Mouse (Mus musculus) CH12.LX (cell line): ENCODE measurements around the gene 1700019N19Rik. TPM values are rescaled to one million over a fixed set of nuclear protein-coding genes. Genes with fewer than 3 reads are reported as not detected.

Experiments used
- DNase-seq: peaks from one replicate; pipeline ENCODE4 v3.0.0-alpha.2; 2013; ENCODE audit errors: extremely low read depth
- H3K27ac ChIP-seq: 2 replicates; pipeline ENCODE4 v1.5.1; 2012; ENCODE audit warnings: low read depth, mild to moderate bottlenecking, control low read depth, moderate library complexity; ENCODE audit not compliant: insufficient read depth
- H3K27me3 ChIP-seq: replicated peaks from 2 replicates; pipeline ENCODE3; 2012; ENCODE audit warnings: inconsistent platforms
- H3K36me3 ChIP-seq, 2 experiments: replicated peaks in 1 of 2; 2 replicates each; pipeline versions ENCODE3 to v1.6.1; 2012; ENCODE audit warnings: inconsistent platforms in 1 of 2, low read length in 1 of 2, mild to moderate bottlenecking in 1 of 2, mixed read lengths in 1 of 2, moderate library complexity in 1 of 2; ENCODE audit not compliant: control insufficient read depth in 1 of 2, insufficient read depth in 1 of 2
- H3K4me1 ChIP-seq, 2 experiments: 2 replicates each; pipeline ENCODE4 v1.6.1; 2012; ENCODE audit warnings: inconsistent platforms in 1 of 2, moderate library complexity in 1 of 2; ENCODE audit not compliant: insufficient read depth in 2 of 2, control insufficient read depth in 1 of 2
- H3K4me2 ChIP-seq: 2 replicates; pipeline ENCODE4 v1.6.1; 2012; ENCODE audit warnings: low read depth, mild to moderate bottlenecking, control low read depth; ENCODE audit not compliant: poor library complexity, insufficient read depth, severe bottlenecking
- H3K4me3 ChIP-seq, 3 experiments: fragments of 150-350 bp in 1 of 3; sonication (generic) in 1 of 3; replicated peaks in 1 of 3; 2 replicates each; pipeline versions ENCODE3 to v1.5.1; 2011 to 2012; ENCODE audit warnings: low read depth in 2 of 3, low read length in 2 of 3, mild to moderate bottlenecking in 2 of 3, moderate library complexity in 2 of 3, control low read depth in 1 of 3, improper control_type of control experiment in 1 of 3, inconsistent platforms in 1 of 3, mixed read lengths in 1 of 3; ENCODE audit not compliant: poor library complexity in 1 of 3
- H3K79me2 ChIP-seq: replicated peaks from 2 replicates; pipeline ENCODE4 v1.6.1; 2012; ENCODE audit warnings: mild to moderate bottlenecking, moderate library complexity; ENCODE audit not compliant: control insufficient read depth, poor library complexity, insufficient read depth, severe bottlenecking; ENCODE audit errors: extremely low read depth
- H3K9ac ChIP-seq: 2 replicates; pipeline ENCODE4 v1.6.1; 2012; ENCODE audit warnings: low read depth, mild to moderate bottlenecking, control low read depth, moderate library complexity; ENCODE audit not compliant: insufficient read depth
- H3K9me3 ChIP-seq: replicated peaks from 2 replicates; pipeline ENCODE3; 2012; ENCODE audit warnings: low read length, inconsistent platforms, mixed read lengths
- CHD2 ChIP-seq: IDR thresholded peaks from 2 replicates; pipeline ENCODE4 v1.6.1; 2011; ENCODE audit warnings: low read length, improper control_type of control experiment
- ELF1 ChIP-seq: IDR thresholded peaks from 2 replicates; pipeline ENCODE4 v1.6.1; 2014; ENCODE audit warnings: low read depth, mild to moderate bottlenecking, inconsistent platforms, low read length, improper control_type of control experiment
- ETS1 ChIP-seq: conservative IDR thresholded peaks from 2 replicates; pipeline ENCODE4 v1.6.1; 2012; ENCODE audit warnings: low read depth, mild to moderate bottlenecking, inconsistent platforms, low read length, improper control_type of control experiment, moderate library complexity
- GABPA ChIP-seq: IDR thresholded peaks from 2 replicates; pipeline ENCODE4 v1.6.1; 2012; ENCODE audit warnings: low read depth, low read length, improper control_type of control experiment, inconsistent platforms; ENCODE audit not compliant: insufficient replicate concordance
- HCFC1 ChIP-seq: IDR thresholded peaks from 2 replicates; pipeline ENCODE4 v1.6.1; 2012; ENCODE audit warnings: low read depth, mild to moderate bottlenecking, inconsistent platforms, low read length, improper control_type of control experiment
- IRF4 ChIP-seq: IDR thresholded peaks from 2 replicates; pipeline ENCODE4 v1.6.1; 2014; ENCODE audit warnings: low read depth, mild to moderate bottlenecking, inconsistent platforms, low read length, improper control_type of control experiment
- JUN ChIP-seq: IDR thresholded peaks from 2 replicates; pipeline ENCODE4 v1.6.1; 2011; ENCODE audit warnings: low read depth, mild to moderate bottlenecking, low read length, improper control_type of control experiment, moderate library complexity; ENCODE audit not compliant: insufficient read depth
- JUND ChIP-seq: conservative IDR thresholded peaks from 2 replicates; pipeline ENCODE4 v1.6.1; 2011; ENCODE audit warnings: low read depth, low read length, improper control_type of control experiment
- KAT2A ChIP-seq: IDR thresholded peaks from 2 replicates; pipeline ENCODE4 v1.6.1; 2012; ENCODE audit warnings: low read length, improper control_type of control experiment, inconsistent platforms; ENCODE audit not compliant: insufficient replicate concordance
- MAX ChIP-seq: IDR thresholded peaks from 2 replicates; pipeline ENCODE4 v1.6.1; 2011; ENCODE audit warnings: low read length, improper control_type of control experiment
- MEF2A ChIP-seq: IDR thresholded peaks from 2 replicates; pipeline ENCODE4 v1.6.1; 2014; ENCODE audit warnings: low read depth, mild to moderate bottlenecking, inconsistent platforms, low read length, improper control_type of control experiment, borderline replicate concordance
- PAX5 ChIP-seq: IDR thresholded peaks from 2 replicates; pipeline ENCODE4 v1.6.1; 2012; ENCODE audit warnings: low read length, inconsistent platforms, mixed read lengths
- POLR2A ChIP-seq: IDR thresholded peaks from 2 replicates; pipeline ENCODE4 v1.6.1; 2011; ENCODE audit warnings: low read depth, mild to moderate bottlenecking, improper control_type of control experiment, low read length
- POLR2AphosphoS2 ChIP-seq: IDR thresholded peaks from 2 replicates; pipeline ENCODE4 v1.6.1; 2011; ENCODE audit warnings: low read depth, low read length, improper control_type of control experiment
- TBP ChIP-seq: conservative IDR thresholded peaks from 2 replicates; pipeline ENCODE4 v1.6.1; 2011; ENCODE audit warnings: low read depth, low read length, improper control_type of control experiment
- UBTF ChIP-seq: IDR thresholded peaks from 2 replicates; pipeline ENCODE4 v1.6.1; 2012; ENCODE audit warnings: low read depth, mild to moderate bottlenecking, inconsistent platforms, low read length, improper control_type of control experiment, moderate library complexity
- USF2 ChIP-seq: conservative IDR thresholded peaks from 2 replicates; pipeline ENCODE4 v1.6.1; 2011; ENCODE audit warnings: low read depth, low read length, improper control_type of control experiment
- ZNF384 ChIP-seq: IDR thresholded peaks from 2 replicates; pipeline ENCODE4 v1.6.1; 2012; ENCODE audit warnings: low read depth, low read length, improper control_type of control experiment, inconsistent platforms
- dilution Hi-C: fragments of 300-500 bp; cut with MboI; formaldehyde crosslinking; loops from 2 replicates; pipeline ENCODE4 v1.14.3; 2020; ENCODE audit warnings: low sequenced_read_pairs; ENCODE audit not compliant: extremely low pct_unique_long_range_greater_than_20kb, extremely low pct_ligation_motif_present
- in situ Hi-C: fragments of 300-500 bp; cut with MboI; formaldehyde crosslinking; loops from 3 replicates; pipeline ENCODE4 v1.14.3; 2019; ENCODE audit warnings: low sequenced_read_pairs, low pct_ligation_motif_present, low pct_unique_long_range_greater_than_20kb, mixed read lengths
- polyA plus RNA-seq: library from polyadenylated mRNA; unstranded; fragments of >175 nt; gene quantifications from 2 replicates; pipeline ENCODE4 v1.2.1, GENCODE M21; 2012; ENCODE audit warnings: low read depth; ENCODE audit not compliant: insufficient read length
- total RNA-seq, 2 experiments: library from RNA; depleted of rRNA; stranded (reverse); fragments of 300-350 nt in 1 of 2; fragments of >200 nt in 1 of 2; gene quantifications; 2 replicates each; pipeline ENCODE4 v1.2.3; 2012 to 2014

Gene 1700019N19Rik
- total and polyA plus RNA-seq, 3 experiments = 0.83 to 1.1 (median 0.89) TPM

- H3K79me2 ChIP-seq = no peaks in the 10 kb centered on the region
Measured at GRCm38 (mm10) chr19:58810536-58810935, 16.3 kb upstream of the 1700019N19Rik start.

GRCm38 (mm10) chr19:58808864-58809263, 14.6 kb upstream of the 1700019N19Rik start:
- TF ChIP-seq PAX5 (no peak), ETS1 (no peak), POLR2AphosphoS2 (no peak), UBTF (no peak), GABPA (no peak), POLR2A (no peak), USF2 (no peak), MEF2A (no peak), MAX (no peak), IRF4 (no peak), TBP (no peak), ELF1 (no peak), CHD2 (no peak), HCFC1 (no peak), ZNF384 (no peak), KAT2A (no peak), JUN (no peak)
- Histone ChIP-seq H3K4me2 (no peak overlapping the region), H3K4me1 (peaks cover 5 to 28% of the 10 kb centered on the region in 2 experiments; a peak in 2 of 4 replicates), H3K4me3 (no peak overlapping the region), H3K27me3 (no peaks in the 10 kb centered on the region), H3K27ac (no peak overlapping the region), H3K9ac (no peak overlapping the region), H3K79me2 (no peaks in the 10 kb centered on the region), H3K9me3 (peaks cover 2% of the 10 kb centered on the region), H3K36me3 (no peaks in the 10 kb centered on the region)
- no peak for DNase-seq
- in situ Hi-C loops (no loop called here), dilution Hi-C loops (no loop called here)

More at GRCm38 (mm10) chr19:58810536-58810935, 16.3 kb upstream of the 1700019N19Rik start:
- H3K27ac ChIP-seq = no peak overlapping the region
- no peaks in the 10 kb centered on the region for H3K27me3 ChIP-seq
- no peaks in the 10 kb centered on the region for H3K9me3 ChIP-seq
- H3K4me1 ChIP-seq = peaks cover 5 to 28% of the 10 kb centered on the region in 2 experiments; a peak in 2 of 4 replicates
- in situ Hi-C loops = no loop called here
- no peak for DNase-seq
- TF ChIP-seq HCFC1 = no peak
- TF ChIP-seq USF2 = no peak
- TF ChIP-seq JUND = no peak
- no peak for TF ChIP-seq GABPA
- no peak for TF ChIP-seq ELF1
- TF ChIP-seq MAX = no peak
- no peak for TF ChIP-seq PAX5
- no peaks in the 10 kb centered on the region for H3K36me3 ChIP-seq
- dilution Hi-C loops = no loop called here
- H3K4me3 ChIP-seq = no peak overlapping the region
- no peak overlapping the region for H3K4me2 ChIP-seq
- H3K9ac ChIP-seq = no peak overlapping the region
